Mouse (Mus musculus): ENCODE measurements around the gene Lnpep. TPM values are rescaled to one million over a fixed set of nuclear protein-coding genes. Genes with fewer than 3 reads are reported as not detected.

Lnpep gene
- polyA plus RNA-seq, 1 experiment = 14.3 TPM

GRCm38 (mm10) chr17:17621586-17621985 is 3.3 kb downstream of the Lnpep start:
- no peaks in the 10 kb centered on the region; the same call in 1 of the 2 replicates for H3K4me1 ChIP-seq (ENCODE audit: control insufficient read depth, insufficient read depth, low read length)
- 67% methylated on average over 3 of the region's 3 CpGs for WGBS
- no peak overlapping the region for H3K27ac ChIP-seq (ENCODE audit: control insufficient read depth, insufficient read depth, low read depth, low read length, poor library complexity)
- no peak overlapping the region for H3K4me3 ChIP-seq (replicated peaks; ENCODE audit: control insufficient read depth, low read depth, low read length)
- TF ChIP-seq CTCF (IDR thresholded peaks at IDR 0.05; ENCODE audit: control insufficient read depth, insufficient read depth, low read length) (no peak), POLR2A (IDR thresholded peaks at IDR 0.05; ENCODE audit: borderline replicate concordance, control insufficient read depth, low read depth, low read length) (no peak)

- Histone ChIP-seq H3K27ac (ENCODE audit: control insufficient read depth, insufficient read depth, low read depth, low read length, poor library complexity) (no peak overlapping the region), H3K4me1 (ENCODE audit: control insufficient read depth, insufficient read depth, low read length) (no peaks in the 10 kb centered on the region; the same call in 1 of the 2 replicates)
- 70% methylated on average over 1 of the region's 1 CpGs for WGBS
Observed at GRCm38 (mm10) chr17:17618463-17618862, 6.4 kb downstream of the Lnpep start.

GRCm38 (mm10) chr17:17617440-17618204 is 7.2 kb downstream of the Lnpep start:
- no peak overlapping the region for H3K27ac ChIP-seq (ENCODE audit: control insufficient read depth, insufficient read depth, low read depth, low read length, poor library complexity)
- TF ChIP-seq POLR2A (IDR thresholded peaks at IDR 0.05; ENCODE audit: borderline replicate concordance, control insufficient read depth, low read depth, low read length) = no peak
- no peak for TF ChIP-seq CTCF (IDR thresholded peaks at IDR 0.05; ENCODE audit: control insufficient read depth, insufficient read depth, low read length)
- H3K4me1 ChIP-seq (ENCODE audit: control insufficient read depth, insufficient read depth, low read length) = no peaks in the 10 kb centered on the region; the same call in 1 of the 2 replicates
- no peak overlapping the region for H3K4me3 ChIP-seq (replicated peaks; ENCODE audit: control insufficient read depth, low read depth, low read length)
- 66% methylated on average over 4 of the region's 4 CpGs for WGBS

More at GRCm38 (mm10) chr17:17618463-17618862, 6.4 kb downstream of the Lnpep start:
- TF ChIP-seq POLR2A (IDR thresholded peaks at IDR 0.05; ENCODE audit: borderline replicate concordance, control insufficient read depth, low read depth, low read length) (no peak), CTCF (IDR thresholded peaks at IDR 0.05; ENCODE audit: control insufficient read depth, insufficient read depth, low read length) (no peak)
- no peak overlapping the region for H3K4me3 ChIP-seq (replicated peaks; ENCODE audit: control insufficient read depth, low read depth, low read length)

- WGBS = 75% methylated on average over 2 of the region's 2 CpGs
- TF ChIP-seq POLR2A (IDR thresholded peaks at IDR 0.05; ENCODE audit: borderline replicate concordance, control insufficient read depth, low read depth, low read length) (no peak), CTCF (IDR thresholded peaks at IDR 0.05; ENCODE audit: control insufficient read depth, insufficient read depth, low read length) (no peak)
- no peak overlapping the region for H3K27ac ChIP-seq (ENCODE audit: control insufficient read depth, insufficient read depth, low read depth, low read length, poor library complexity)
- no peak overlapping the region for H3K4me3 ChIP-seq (replicated peaks; ENCODE audit: control insufficient read depth, low read depth, low read length)
- peaks cover 2% of the 10 kb centered on the region for H3K4me1 ChIP-seq (ENCODE audit: control insufficient read depth, insufficient read depth, low read length)
Observed at GRCm38 (mm10) chr17:17612336-17612735, 12.5 kb downstream of the Lnpep start.

GRCm38 (mm10) chr17:17609523-17609922 is 15.3 kb downstream of the Lnpep start:
- 37% methylated on average over 3 of the region's 3 CpGs for WGBS
- TF ChIP-seq CTCF (IDR thresholded peaks at IDR 0.05; ENCODE audit: control insufficient read depth, insufficient read depth, low read length) (no peak), POLR2A (IDR thresholded peaks at IDR 0.05; ENCODE audit: borderline replicate concordance, control insufficient read depth, low read depth, low read length) (no peak)
- Histone ChIP-seq H3K27ac (ENCODE audit: control insufficient read depth, insufficient read depth, low read depth, low read length, poor library complexity) (no peak overlapping the region), H3K4me1 (ENCODE audit: control insufficient read depth, insufficient read depth, low read length) (peaks cover 2% of the 10 kb centered on the region), H3K4me3 (replicated peaks; ENCODE audit: control insufficient read depth, low read depth, low read length) (no peak overlapping the region)

GRCm38 (mm10) chr17:17608416-17608988 is 16.3 kb downstream of the Lnpep start:
- Histone ChIP-seq H3K4me3 (replicated peaks; ENCODE audit: control insufficient read depth, low read depth, low read length) (no peak overlapping the region), H3K4me1 (ENCODE audit: control insufficient read depth, insufficient read depth, low read length) (peaks cover 2% of the 10 kb centered on the region), H3K27ac (ENCODE audit: control insufficient read depth, insufficient read depth, low read depth, low read length, poor library complexity) (no peak overlapping the region)
- no peak for TF ChIP-seq CTCF (IDR thresholded peaks at IDR 0.05; ENCODE audit: control insufficient read depth, insufficient read depth, low read length)
- 39% methylated on average over 5 of the region's 5 CpGs for WGBS

- Histone ChIP-seq H3K4me3 (replicated peaks; ENCODE audit: control insufficient read depth, low read depth, low read length) (no peak overlapping the region), H3K4me1 (ENCODE audit: control insufficient read depth, insufficient read depth, low read length) (peaks cover 2% of the 10 kb centered on the region), H3K27ac (ENCODE audit: control insufficient read depth, insufficient read depth, low read depth, low read length, poor library complexity) (no peak overlapping the region)
- no peak for TF ChIP-seq POLR2A (IDR thresholded peaks at IDR 0.05; ENCODE audit: borderline replicate concordance, control insufficient read depth, low read depth, low read length)
- TF ChIP-seq CTCF (IDR thresholded peaks at IDR 0.05; ENCODE audit: control insufficient read depth, insufficient read depth, low read length) = no peak
- WGBS = 79% methylated on average over 2 of the region's 2 CpGs
Observed at GRCm38 (mm10) chr17:17604554-17604953, 20.3 kb downstream of the Lnpep start.

- WGBS = 80% methylated on average over 3 of the region's 3 CpGs
- Histone ChIP-seq H3K4me3 (replicated peaks; ENCODE audit: control insufficient read depth, low read depth, low read length) (no peak overlapping the region), H3K27ac (ENCODE audit: control insufficient read depth, insufficient read depth, low read depth, low read length, poor library complexity) (no peak overlapping the region), H3K4me1 (ENCODE audit: control insufficient read depth, insufficient read depth, low read length) (peaks cover 2% of the 10 kb centered on the region)
- TF ChIP-seq CTCF (IDR thresholded peaks at IDR 0.05; ENCODE audit: control insufficient read depth, insufficient read depth, low read length) = no peak
- TF ChIP-seq POLR2A (IDR thresholded peaks at IDR 0.05; ENCODE audit: borderline replicate concordance, control insufficient read depth, low read depth, low read length) = no peak
Observed at GRCm38 (mm10) chr17:17603609-17604008, 21.2 kb downstream of the Lnpep start.

Data from bone marrow, adult 2 months (tissue).